Mouse (Mus musculus) spleen, postnatal 14 days (tissue): ENCODE measurements around the gene Lamtor1.

ENCODE experiments used
- DNase-seq, 2 experiments: peaks; one replicate each; pipeline ENCODE4 v3.0.0; 2021 to 2022; ENCODE audit warnings: low spot score in 2 of 2

The Lamtor1 gene

DNA sequence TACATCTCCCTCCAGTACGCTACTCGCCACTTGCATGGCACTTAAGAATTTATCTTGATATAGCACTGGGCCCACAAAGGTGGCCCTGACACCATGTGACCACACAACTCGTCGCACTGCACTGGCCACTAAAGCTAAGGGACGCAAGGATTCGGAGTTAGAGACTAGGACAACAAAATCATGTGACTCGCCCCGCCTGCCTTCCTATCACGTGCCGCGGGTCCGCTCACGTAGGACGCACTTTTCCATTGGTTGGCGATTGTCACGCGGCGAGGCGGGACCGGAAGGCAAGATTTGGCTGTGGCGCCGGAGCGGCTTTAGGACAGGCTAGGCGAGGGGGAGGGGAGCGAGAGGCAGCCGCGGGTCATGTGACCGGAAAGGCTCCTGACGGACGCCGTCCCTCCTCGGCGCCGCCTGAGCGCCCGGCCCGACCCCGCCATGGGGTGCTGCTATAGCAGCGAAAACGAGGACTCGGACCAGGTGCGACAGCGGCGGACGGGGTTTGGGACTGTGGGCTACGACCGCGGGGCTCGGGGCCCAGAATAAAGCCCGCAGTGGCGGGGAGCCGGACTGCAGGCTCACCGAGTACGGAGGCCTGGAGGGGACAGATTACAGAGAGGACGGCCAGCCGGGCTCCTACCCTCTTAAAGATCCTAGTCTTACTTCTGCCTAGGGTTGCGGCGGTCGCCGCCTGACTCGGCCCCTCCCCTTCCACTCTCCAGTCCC lies at the start of gene Lamtor1:
TSS of gene Lamtor1 (plus strand) at position 344 of the 726 bp plus-strand sequence.
- peak; percentile 96 to 98 for DNase-seq

DNA sequence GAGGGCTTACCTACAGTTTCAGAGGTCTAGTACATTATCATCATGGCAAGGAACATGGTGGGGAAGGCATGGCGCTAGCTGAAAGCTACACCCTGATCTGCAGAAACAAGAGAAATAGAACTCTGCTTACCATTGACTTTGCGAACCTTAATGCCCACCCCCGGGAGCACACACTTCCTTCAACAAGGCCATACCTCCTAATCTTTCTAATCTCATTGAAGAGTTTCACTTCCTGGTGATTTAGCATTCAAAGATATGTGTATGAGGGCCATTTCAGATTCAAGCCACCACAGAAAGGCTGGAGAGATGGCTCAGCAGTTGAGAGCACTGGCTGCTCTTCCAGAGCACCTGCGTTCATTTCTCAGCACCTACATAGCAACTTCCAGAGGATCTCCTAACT lies 48.6 kb upstream of the Lamtor1 start, which contains the start of gene Folr2:
TSS of gene Folr2 (minus strand) at position 101 of the 400 bp plus-strand sequence.
- no peak for DNase-seq

DNA sequence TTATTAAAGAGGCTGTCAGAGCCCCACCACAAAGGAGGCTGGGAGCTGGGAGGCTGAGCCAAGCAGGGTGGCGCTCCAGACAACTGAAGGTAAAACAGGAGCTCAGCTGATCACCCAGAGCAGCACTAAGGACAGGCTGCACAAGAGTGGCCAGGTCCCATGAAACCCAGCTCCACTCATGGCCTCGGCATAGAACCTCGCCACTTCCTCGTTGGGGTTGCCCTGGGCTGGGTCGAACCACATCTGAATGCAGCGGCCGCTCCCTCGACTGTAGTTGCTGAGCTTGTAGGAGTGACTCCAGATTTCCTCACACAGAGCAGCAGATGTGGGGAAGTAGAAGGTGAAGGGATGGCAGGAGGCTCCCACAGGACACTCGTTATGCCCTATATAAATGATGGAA lies 47.3 kb upstream of the Lamtor1 start:
- DNase-seq = no peak

DNA sequence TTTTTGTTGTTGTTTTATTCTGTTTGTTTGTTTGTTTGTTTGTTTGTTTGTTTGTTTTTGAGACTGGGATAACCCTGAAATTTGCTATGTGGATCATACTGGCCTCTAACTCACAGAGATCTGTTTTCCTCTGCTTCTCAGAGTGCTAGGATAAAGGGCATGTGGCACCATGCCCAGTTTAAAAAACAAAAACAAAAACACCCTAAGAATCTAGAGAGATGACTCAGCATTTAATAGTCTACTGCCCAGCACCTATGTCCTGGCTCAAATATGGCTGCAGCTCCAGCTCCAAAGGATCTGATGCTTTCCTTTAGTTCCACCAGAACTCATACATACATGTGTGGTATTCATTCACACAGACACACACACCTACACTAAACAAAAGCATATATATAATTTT lies 44.7 kb upstream of the Lamtor1 start:
- no peak for DNase-seq

DNA sequence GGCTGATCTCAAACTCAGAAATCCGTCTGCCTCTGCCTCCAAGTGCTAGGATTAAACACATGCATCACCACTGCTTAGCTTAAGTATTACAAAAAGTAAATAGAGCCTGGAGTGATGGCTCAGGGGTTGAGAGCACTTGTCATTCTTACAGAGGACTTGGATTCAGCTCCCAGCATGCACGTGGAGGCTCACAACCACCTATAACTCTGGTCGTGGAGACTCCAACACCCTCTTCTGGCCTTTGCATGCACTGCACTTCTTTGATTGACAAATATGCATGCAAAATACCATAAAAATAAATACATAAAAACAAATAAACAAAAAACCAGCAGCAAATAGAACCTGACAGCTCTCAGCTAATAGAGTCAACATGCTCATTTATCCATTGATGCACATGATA lies 43.4 kb upstream of the Lamtor1 start:
- DNase-seq = no peak

DNA sequence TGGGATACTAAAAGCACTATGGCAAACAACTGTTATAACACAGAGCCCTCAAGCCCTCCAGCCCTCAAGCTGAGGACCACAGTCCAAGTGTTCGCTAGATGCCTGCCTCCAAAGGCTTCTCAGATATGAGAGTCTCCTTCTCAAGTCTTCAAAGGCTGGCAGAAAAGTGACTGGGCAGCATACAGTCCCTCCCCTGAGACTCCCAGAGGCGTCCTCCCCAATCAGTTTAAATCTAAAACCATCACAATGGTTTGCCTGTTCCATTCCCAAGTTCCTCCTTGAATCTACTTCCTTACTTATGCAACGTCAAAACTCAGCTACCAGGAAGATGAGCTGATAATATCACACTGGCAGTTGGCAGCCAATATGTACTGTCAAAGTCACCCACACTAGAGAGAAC lies 42.3 kb upstream of the Lamtor1 start, which contains the start of gene Anapc15:
TSS of gene Anapc15 (plus strand) at position 301 of the 400 bp plus-strand sequence.
- no peak for DNase-seq

DNA sequence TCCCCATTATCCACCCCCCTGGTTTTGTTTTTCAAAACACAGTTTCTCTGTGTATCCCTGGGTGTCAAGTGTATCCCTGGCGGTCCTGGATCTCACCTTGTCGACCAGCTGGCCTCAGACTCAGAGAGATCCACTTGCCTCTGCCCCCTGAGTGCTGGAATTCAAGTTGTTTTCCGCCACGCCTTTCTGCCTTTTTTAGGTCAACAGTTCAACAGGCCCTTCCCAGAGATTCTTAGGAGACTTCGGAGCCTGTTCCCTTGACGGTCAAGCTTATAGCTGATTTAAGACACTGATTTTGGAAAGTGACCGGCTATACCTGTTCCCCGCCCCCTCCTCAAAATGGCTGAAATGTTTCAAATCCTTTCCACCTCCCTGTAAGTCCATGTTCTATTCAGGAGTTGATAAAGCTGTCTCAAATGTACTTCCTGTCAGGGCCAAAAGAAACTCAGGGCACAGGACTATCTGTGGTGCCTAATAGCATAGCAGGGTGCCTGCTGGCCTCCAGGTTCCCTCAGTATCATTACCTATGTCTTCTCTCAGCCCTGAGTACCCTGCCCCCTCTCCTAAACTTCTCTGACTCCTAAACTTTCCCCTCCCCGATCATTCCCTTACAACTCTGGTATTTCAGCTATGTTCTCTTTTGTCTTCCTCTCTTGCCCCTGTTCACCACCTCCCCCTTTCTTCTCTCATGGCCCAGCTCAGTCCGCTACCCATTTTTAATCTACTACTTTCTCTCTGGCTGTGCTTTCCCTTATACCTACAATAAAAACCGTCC lies 39.0 kb upstream of the Lamtor1 start:
- no peak for DNase-seq

DNA sequence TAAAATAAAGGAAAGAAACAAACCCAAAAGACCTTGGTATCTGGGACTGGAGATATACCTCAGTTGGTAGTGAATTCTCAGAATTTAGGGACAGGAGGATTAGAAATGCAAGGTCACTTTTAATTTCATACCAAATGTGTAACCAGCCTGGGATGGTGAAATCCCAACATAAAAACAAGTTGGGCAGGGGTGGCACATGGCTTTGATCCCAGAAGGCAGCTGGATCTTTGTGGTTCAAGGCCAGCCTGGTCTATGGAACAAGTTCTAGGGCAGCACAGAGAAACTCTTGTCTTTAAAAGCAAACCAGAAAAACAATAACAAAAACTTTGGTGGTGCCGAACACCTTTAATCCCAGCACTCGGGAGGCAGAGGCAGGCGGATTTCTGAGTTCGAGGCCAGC lies 38.2 kb upstream of the Lamtor1 start:
- DNase-seq = no peak

DNA sequence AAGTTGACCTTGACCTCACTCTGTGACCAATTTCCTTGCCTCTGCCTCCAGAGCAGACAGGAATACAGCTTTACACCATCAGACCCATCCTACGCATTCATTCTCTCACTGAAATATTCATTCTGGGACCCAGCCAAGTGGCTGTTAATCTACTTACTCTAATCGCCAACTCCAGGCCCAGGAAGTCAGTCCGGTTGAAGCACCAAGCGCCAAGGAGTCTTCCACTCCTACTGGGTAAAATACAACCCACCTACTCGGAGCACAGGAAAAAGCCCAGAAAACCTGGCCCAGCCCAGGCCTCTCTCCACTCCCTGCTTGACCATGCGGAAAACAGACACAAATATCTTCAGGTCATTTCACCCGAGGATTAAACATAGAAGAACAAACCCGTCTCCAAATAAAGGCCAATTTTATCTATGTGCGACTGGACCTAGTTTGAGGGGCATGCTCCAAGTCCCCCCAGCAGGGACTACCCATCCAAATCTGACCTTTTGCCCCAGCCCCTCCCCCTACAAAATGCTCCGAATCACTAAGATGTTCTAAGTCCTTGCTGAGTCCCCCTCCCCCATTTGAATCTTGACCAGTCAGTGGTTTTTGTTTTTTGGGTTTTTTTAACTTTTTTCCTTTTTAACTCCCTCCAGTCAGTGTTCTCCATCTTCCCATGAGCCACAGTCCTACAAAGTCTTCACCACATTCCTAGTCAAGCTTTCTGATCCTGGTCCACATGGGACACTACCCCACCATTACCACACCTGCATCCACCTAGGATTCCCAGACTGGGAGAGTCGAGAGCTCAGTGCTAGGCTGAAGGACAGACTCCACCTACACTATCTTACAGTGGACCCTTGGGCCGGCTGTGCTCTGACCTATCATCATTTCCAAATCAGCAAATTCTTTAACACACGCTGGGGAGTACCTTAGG lies 37.2 kb upstream of the Lamtor1 start:
- no peak for DNase-seq

DNA sequence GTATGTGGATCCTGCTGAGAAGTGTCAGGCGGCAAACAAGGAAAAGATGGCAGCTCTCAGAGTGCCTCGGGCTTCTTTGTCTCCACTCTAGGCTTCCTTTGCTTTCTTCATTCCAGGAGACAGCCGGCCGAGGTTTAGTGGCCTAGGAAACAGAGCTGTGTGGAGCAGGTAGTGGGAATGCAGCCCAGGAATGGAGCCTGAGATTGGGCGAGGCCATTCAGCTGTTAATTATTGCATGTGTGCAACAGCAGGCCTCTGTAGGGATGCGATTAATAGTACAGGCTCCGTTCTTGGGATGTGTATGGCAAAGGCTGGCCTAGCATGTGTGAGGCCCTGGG lies 36.6 kb upstream of the Lamtor1 start:
- DNase-seq = no peak

DNA sequence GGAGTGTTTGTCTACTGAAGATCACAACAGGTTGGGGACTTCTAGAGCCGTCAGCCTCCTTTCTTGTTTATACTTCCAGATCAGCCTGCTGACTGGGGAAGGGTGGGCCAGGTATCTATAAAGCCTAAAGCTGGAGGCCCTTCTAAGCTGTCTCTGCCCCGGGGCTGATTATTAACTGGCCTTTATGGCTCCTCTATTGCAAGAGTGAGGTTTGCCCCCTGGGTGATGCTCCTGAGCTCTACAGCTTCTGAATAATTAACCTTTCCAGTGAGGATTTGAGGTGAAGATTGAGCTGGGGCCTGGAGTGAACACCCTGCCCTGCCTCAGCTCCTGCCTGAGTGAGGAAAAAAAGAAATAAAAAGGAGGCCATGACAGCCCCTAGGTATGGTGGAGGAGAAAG lies 35.1 kb upstream of the Lamtor1 start, which contains the start of gene Folr1:
TSS of gene Folr1 (minus strand) at position 160 of the 400 bp plus-strand sequence.
- DNase-seq = no peak

DNA sequence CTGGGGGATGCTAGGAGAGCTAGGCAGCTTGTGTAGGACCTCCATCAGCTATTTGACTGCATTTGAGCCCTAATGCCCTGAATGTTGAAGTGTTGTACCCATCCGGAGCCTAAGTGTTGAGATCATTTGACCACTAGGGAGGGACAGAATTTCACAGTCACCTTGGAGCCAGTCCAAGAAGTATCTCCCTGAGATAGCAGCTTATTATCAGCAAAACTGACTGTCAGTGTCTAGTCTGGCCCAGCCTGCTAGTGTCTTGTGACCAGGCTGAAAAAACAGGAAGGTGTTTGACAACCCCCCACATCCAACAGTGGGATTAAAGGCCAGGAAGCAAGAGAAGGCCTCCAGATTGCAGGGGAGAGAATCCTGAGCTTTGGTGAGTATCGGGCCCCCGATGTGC lies 34.4 kb upstream of the Lamtor1 start:
- no peak for DNase-seq

DNA sequence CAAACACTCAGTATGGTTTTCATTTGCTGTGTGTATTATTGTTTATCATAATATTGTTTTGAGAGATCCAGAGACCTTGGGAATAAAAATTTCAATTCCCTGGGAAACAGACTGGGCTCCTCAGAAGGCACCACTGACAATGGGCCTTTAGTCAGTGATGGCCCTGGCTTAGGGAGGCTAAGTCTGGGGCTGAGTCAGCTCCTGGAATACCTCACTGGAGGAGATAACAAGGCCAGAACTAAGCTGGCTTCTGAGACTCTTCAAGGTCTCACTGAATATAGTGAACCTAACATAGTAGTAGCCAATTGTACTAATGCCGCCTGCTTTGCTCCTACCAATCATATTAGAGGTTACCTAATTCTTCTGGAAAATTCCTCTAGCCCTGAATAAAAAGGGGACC lies 29.7 kb upstream of the Lamtor1 start:
- DNase-seq = no peak

DNA sequence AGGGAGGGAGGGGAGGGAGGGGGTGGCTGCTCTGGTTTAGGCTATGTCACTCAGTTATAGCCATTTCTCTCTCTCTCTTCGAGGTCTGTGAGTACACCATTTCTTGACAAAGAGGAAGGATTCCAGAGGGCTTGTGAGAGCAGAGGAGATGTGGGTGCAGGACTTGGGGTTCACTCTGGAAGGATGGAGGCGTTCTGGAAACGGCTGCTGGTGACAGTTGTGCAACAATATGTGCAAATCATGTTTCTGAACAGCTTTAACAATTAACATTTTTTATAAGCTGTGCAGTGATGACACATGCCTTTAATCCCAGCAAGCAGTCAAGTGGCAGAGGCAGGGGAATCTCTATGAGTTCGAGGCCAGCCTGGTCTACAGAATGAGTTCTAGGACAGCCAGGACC lies 24.8 kb upstream of the Lamtor1 start:
- no peak for DNase-seq

DNA sequence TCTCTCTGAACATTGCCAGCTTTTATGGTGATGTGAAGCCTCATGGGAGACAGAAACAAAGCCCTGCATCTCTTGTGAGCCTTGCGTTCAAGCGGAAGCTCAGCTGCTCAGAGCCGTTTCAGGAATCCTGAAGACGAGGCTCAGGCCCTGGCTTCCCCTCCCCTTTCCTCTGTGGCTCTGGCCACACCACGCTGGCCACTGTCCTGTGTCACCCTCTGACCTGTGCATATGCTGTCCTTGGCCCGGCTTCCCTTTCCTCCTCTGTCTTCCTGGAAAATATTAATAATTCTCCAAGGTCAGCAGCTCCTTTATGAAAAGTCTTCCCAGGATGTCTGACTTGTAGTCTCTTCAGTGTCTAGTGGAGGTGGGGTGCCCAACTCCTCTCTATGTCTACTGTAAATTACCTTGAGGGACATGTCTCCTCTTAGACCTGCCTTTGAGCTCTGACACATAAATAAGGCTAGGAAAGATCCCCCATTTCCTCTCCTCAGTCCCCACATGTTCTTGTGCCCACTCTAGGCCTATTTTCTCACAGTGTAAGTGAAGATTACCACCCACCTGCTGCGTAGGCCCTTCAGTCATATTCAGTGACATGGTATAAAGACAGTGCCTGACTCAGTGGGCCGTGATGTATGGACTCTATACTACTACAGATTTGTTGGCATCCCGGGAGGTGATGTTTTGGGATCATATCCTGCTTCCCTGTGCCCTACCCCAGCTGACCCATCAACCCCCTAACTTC lies 23.1 kb upstream of the Lamtor1 start:
- no peak for DNase-seq

DNA sequence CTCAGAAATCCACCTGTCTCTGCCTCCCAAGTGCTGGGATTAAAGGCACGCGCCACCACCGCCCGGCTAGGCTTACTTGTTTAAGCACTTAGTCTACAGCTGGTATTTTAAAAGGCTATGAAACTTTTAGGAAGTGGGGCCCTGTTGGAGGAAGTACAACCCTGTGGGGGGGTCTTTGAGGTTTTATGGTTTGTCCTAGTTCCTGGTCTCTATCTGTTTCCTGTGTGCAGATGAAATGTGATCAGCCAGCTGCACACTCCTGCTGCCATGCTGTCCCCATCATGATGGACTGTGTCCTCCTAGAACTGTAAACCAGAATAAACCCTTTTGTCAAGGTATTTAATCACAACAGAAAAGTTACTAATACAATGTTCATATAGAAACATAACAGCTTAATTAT lies 21.5 kb upstream of the Lamtor1 start:
- DNase-seq = no peak

DNA sequence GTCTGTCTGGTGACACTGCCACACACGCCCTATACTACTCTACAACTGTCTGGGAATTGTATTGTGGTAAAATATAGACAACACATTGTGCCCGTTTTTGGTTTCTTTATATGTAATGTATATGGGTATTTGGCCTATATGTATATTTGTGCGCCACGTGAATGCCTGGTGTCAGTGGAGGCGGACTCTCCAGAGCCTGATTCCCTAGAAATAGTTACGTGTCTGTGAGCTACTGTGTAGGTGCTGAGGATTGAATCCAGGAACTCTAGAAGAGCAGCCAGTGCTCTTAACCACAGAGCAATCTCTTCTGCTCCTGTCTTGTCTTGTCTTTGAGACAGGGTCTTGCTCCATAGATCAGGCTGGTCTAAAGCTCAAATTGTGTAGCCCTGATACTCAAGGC lies 19.4 kb upstream of the Lamtor1 start:
- no peak for DNase-seq

DNA sequence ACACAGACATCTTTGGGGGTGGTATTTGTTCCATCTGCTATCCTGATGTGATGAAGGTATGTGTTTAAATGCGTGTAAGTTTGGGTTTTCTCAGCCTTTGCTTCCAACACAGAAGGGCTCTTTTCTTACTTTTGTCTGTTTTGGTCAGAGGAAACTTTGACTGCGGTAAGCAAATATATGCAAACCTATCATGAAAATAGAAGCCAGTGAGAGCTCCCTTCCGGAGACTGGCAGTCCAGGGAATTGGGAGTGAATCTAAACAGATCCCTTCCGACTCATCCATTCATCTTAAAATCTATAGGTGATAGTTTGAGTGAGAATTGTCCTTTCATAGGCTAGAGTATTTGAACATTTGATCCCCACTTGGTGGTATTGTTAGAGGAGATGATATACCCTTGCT lies 17.2 kb upstream of the Lamtor1 start:
- DNase-seq = no peak

DNA sequence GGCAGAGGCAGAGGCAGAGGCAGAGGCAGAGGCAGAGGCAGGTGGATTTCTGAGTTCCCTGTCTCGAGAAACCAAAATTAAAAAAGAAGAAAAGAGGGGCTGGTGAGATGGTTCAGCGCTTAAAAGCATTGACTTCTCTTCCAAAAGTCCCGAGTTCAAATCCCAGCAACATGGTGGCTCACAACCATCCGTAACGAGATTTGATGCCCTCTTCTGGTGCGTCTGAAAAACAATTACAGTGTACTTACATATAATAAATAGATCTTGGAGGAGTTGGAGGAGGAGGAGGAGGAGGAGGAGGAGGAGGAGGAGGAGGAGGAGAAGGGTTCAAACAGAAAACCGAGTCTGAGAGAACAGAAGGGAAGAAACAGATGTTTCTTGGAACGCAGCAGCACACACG lies 10.0 kb upstream of the Lamtor1 start:
- DNase-seq = no peak

DNA sequence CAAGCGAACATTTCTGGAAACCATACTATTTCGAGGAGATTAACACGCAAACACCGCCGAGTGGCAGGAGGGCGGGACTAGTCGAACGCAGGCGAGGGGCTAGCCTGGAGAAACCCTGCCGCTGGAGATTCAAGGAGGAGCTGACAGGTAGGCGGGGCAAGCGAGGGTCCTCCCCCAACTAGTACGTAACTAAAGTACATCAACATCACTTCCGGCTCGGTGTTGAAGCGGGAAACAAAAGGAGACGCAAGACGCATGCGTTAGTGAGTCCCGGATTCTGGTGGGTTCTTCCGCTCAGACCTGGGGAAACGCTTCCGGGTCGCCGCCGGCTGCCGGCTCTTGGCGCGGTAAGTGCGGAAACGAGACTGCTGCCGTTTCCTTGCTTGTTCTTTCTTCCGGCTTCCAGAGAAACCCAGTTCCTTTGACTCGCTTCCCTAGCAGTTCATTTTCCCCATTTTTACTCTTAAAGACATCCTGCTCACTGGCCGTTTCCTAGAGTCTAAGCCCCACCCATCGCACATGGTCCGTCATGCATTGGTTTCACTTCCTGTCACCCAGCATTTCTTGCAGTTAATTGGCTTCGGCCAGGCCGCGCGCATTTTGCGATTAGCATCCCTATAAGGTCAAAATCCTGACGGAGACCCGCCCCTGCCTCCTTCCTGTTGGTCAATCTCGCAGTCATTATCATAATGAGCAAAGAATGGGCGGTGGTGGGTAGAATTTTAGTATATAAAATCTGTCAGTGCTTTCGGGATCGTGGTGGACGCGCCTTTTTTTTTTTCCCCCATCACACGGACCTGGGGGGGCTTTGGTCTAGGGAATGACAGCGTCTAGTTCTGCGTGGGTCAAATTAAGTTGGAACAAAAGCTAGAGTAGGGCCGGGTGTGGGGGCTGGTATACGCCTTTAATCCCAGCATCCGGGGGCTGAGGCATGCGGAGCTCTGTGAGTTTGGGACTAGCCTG lies 9.3 kb upstream of the Lamtor1 start:
- peak; percentile 90 to 92 for DNase-seq
